Mouse (Mus musculus) telencephalon, adult 2 months (tissue): ENCODE data around the gene Slc30a7.
A peak's percentile ranks its signal among the peaks of the same experiment; 100 is the strongest.

ENCODE experiments used
- DNase-seq: peaks from one replicate; pipeline ENCODE4 v3.0.0-alpha.2; 2011; ENCODE audit warnings: low read depth, low spot score

Gene Slc30a7

GRCm38 (mm10) chr3:116006978-116007940, at the start of gene Slc30a7, which contains the start of gene Extl2:
Slc30a7 (minus strand) TSS chr3:116007406.
Extl2 (plus strand) TSS chr3:116007462.
- DNase-seq = peak; percentile 73

GRCm38 (mm10) chr3:116047034-116047433, 39.8 kb upstream of the Slc30a7 start:
- DNase-seq = no peak

- no peak for DNase-seq
These were observed 38.8 kb upstream of the Slc30a7 start for GRCm38 (mm10) chr3:116046000-116046399.

GRCm38 (mm10) chr3:116040776-116041175, 33.6 kb upstream of the Slc30a7 start:
- DNase-seq = no peak

GRCm38 (mm10) chr3:116033871-116034222, 26.6 kb upstream of the Slc30a7 start:
- peak; percentile 79 for DNase-seq

- no peak for DNase-seq
These were observed 26.1 kb upstream of the Slc30a7 start for GRCm38 (mm10) chr3:116033218-116033870.

GRCm38 (mm10) chr3:116030152-116030788, 23.1 kb upstream of the Slc30a7 start:
- DNase-seq = no peak

GRCm38 (mm10) chr3:116026996-116027395, 19.8 kb upstream of the Slc30a7 start:
- DNase-seq = no peak

GRCm38 (mm10) chr3:116025701-116026100, 18.5 kb upstream of the Slc30a7 start:
- no peak for DNase-seq

- DNase-seq = no peak
These were observed 17.5 kb upstream of the Slc30a7 start for GRCm38 (mm10) chr3:116024669-116025068.

- no peak for DNase-seq
These were observed 17.0 kb upstream of the Slc30a7 start for GRCm38 (mm10) chr3:116024236-116024635.

- no peak for DNase-seq
These were observed 11.9 kb upstream of the Slc30a7 start for GRCm38 (mm10) chr3:116019136-116019535.

- no peak for DNase-seq
These were observed 11.4 kb upstream of the Slc30a7 start for GRCm38 (mm10) chr3:116018606-116019005.

- no peak for DNase-seq
These were observed 8.9 kb upstream of the Slc30a7 start for GRCm38 (mm10) chr3:116016116-116016515.

GRCm38 (mm10) chr3:116014901-116015300, 7.7 kb upstream of the Slc30a7 start:
- no peak for DNase-seq

- no peak for DNase-seq
These were observed 2.6 kb upstream of the Slc30a7 start for GRCm38 (mm10) chr3:116009622-116010344.

GRCm38 (mm10) chr3:116007941-116008440, 785 bp upstream of the Slc30a7 start:
- peak; percentile 87 for DNase-seq

- DNase-seq = no peak
These were observed 775 bp downstream of the Slc30a7 start for GRCm38 (mm10) chr3:116006284-116006977.

GRCm38 (mm10) chr3:115996929-115997328, 10.3 kb downstream of the Slc30a7 start:
- no peak for DNase-seq

- DNase-seq = no peak
These were observed 14.2 kb downstream of the Slc30a7 start for GRCm38 (mm10) chr3:115993025-115993424.

GRCm38 (mm10) chr3:115992588-115992987, 14.6 kb downstream of the Slc30a7 start:
- no peak for DNase-seq
